Mouse (Mus musculus): Measurements from ENCODE around the gene Cbarp. TPM values are rescaled to one million over a fixed set of nuclear protein-coding genes. Genes with fewer than 3 reads are reported as not detected.

Gene Cbarp
- polyA plus RNA-seq, 1 experiment from 2014 or later: 6.4 TPM

DNA sequence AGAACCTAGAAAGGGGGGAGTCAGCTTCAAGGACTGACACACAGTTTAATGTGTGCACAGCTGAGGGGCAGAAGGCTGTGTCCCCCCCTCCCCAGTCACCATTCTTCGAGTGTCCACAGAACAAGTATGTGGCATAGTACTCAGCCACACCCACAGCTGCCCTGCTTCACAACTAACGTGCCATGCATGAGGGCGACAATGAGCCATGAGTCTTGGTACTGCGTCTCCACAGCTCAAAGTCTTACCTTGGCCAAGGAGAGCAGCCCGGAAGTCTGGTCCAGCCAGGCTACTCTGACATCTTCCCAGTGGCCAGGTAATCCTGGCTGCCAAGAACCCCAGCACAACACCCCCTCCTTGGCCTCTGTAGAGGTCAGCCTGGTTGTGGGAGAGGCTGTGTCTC lies 47.9 kb downstream of the Cbarp start:
- H3K9me3 ChIP-seq (ENCODE audit: low read length): no peaks in the 10 kb centered on the region
- H3K4me3 ChIP-seq (ENCODE audit: low read length): no peak overlapping the region
- peaks cover 26% of the 10 kb centered on the region for H3K4me1 ChIP-seq (ENCODE audit: insufficient read depth, low read length)
- H3K27me3 ChIP-seq (ENCODE audit: insufficient read depth, low read length): no peaks in the 10 kb centered on the region
- H3K27ac ChIP-seq (ENCODE audit: low read length): no peak overlapping the region
- H3K4me2 ChIP-seq (replicated peaks; ENCODE audit: low read depth, low read length): no peak overlapping the region
- no peak overlapping the region for H3K9ac ChIP-seq (replicated peaks; ENCODE audit: low read length)
- H3K36me3 ChIP-seq (ENCODE audit: insufficient read depth, low read length): no peaks in the 10 kb centered on the region
- WGBS: 81% methylated on average over 5 of the region's 5 CpGs
- ATAC-seq (ENCODE audit: low FRiP score, low TSS enrichment): no peak

DNA sequence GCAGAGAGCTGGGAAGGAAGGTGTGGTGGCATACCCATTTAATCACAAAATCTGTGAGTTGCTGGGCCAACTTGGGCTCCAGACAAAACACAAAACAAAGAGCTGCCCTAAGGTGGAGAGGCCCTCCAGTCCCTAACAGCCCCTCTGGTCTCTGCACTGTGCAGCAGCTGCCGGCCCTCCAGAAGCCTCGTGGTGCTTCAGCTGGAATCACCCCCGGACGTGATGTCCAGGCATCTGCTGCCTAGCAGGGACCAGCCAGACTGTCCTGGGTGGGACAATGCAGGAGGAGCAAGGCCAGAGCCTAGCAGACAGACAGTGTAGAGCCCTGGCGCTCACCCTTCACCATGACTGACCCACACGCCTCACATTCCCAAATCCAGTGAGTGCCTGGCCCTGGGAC lies 49.1 kb downstream of the Cbarp start:
- Histone ChIP-seq H3K9me3 (ENCODE audit: low read length) (no peaks in the 10 kb centered on the region), H3K4me3 (ENCODE audit: low read length) (no peak overlapping the region), H3K36me3 (ENCODE audit: insufficient read depth, low read length) (no peaks in the 10 kb centered on the region), H3K27me3 (ENCODE audit: insufficient read depth, low read length) (no peaks in the 10 kb centered on the region), H3K27ac (ENCODE audit: low read length) (no peak overlapping the region), H3K4me1 (ENCODE audit: insufficient read depth, low read length) (peaks cover 23% of the 10 kb centered on the region), H3K9ac (replicated peaks; ENCODE audit: low read length) (no peak overlapping the region; the same call in 1 of the 2 replicates), H3K4me2 (replicated peaks; ENCODE audit: low read depth, low read length) (no peak overlapping the region)
- ATAC-seq (ENCODE audit: low FRiP score, low TSS enrichment): no peak
- WGBS: 83% methylated on average over 6 of the region's 6 CpGs

GRCm38 (mm10) chr10:80089146-80089545 lies 51.5 kb downstream of the Cbarp start:
- no peak overlapping the region for H3K4me3 ChIP-seq (ENCODE audit: low read length)
- no peak overlapping the region for H3K27ac ChIP-seq (ENCODE audit: low read length)
- no peaks in the 10 kb centered on the region for H3K27me3 ChIP-seq (ENCODE audit: insufficient read depth, low read length)
- no peak for ATAC-seq (ENCODE audit: low FRiP score, low TSS enrichment)
- H3K36me3 ChIP-seq (ENCODE audit: insufficient read depth, low read length): no peaks in the 10 kb centered on the region
- WGBS: 33% methylated on average over 4 of the region's 4 CpGs
- no peak overlapping the region for H3K4me2 ChIP-seq (replicated peaks; ENCODE audit: low read depth, low read length)
- H3K9ac ChIP-seq (replicated peaks; ENCODE audit: low read length): no peak overlapping the region; the same call in 1 of the 2 replicates
- H3K4me1 ChIP-seq (ENCODE audit: insufficient read depth, low read length): peaks cover 21% of the 10 kb centered on the region
- H3K9me3 ChIP-seq (ENCODE audit: low read length): no peaks in the 10 kb centered on the region

- H3K36me3 ChIP-seq (ENCODE audit: insufficient read depth, low read length): peaks cover 14% of the 10 kb centered on the region
- no peaks in the 10 kb centered on the region for H3K9me3 ChIP-seq (ENCODE audit: low read length)
- H3K27ac ChIP-seq (ENCODE audit: low read length): no peak overlapping the region
- 87% methylated on average over 8 of the region's 8 CpGs for WGBS
- H3K4me3 ChIP-seq (ENCODE audit: low read length): no peak overlapping the region
- H3K4me2 ChIP-seq (replicated peaks; ENCODE audit: low read depth, low read length): no peak overlapping the region
- H3K9ac ChIP-seq (replicated peaks; ENCODE audit: low read length): no peak overlapping the region
- H3K27me3 ChIP-seq (ENCODE audit: insufficient read depth, low read length): no peaks in the 10 kb centered on the region
- peaks cover 17% of the 10 kb centered on the region for H3K4me1 ChIP-seq (ENCODE audit: insufficient read depth, low read length)
- ATAC-seq (ENCODE audit: low FRiP score, low TSS enrichment): no peak
Observed at GRCm38 (mm10) chr10:80087483-80087882, 53.2 kb downstream of the Cbarp start.

DNA sequence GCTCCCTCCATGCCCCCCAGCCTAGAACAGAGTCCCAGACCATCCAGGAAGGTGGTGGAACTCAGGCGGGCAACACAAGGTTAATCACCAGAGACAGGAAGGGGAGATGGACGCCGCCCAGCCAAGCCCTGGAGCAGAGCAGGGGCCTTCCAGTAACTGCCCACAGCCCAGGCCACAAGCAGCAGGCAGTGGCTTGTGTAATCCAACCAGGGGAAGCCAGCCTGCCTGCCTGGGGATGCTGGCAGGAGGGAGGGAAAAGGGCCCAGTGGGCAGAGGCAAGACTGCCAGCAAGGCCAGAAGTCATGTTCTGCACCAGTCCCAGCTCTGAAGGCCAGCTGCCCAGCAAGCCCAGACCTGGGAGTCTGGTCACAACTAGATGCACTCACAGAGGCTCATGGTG lies 53.8 kb downstream of the Cbarp start:
- 65% methylated on average over 3 of the region's 3 CpGs for WGBS
- H3K4me3 ChIP-seq (ENCODE audit: low read length): no peak overlapping the region
- ATAC-seq (ENCODE audit: low FRiP score, low TSS enrichment): no peak
- no peaks in the 10 kb centered on the region for H3K9me3 ChIP-seq (ENCODE audit: low read length)
- H3K4me2 ChIP-seq (replicated peaks; ENCODE audit: low read depth, low read length): no peak overlapping the region
- H3K4me1 ChIP-seq (ENCODE audit: insufficient read depth, low read length): peaks cover 17% of the 10 kb centered on the region
- H3K36me3 ChIP-seq (ENCODE audit: insufficient read depth, low read length): peaks cover 20% of the 10 kb centered on the region
- no peaks in the 10 kb centered on the region for H3K27me3 ChIP-seq (ENCODE audit: insufficient read depth, low read length)
- peak overlapping the region; percentile 37; the same call in 1 of the 2 replicates for H3K9ac ChIP-seq (replicated peaks; ENCODE audit: low read length)
- H3K27ac ChIP-seq (ENCODE audit: low read length): no peak overlapping the region

GRCm38 (mm10) chr10:80084817-80085487 lies 55.7 kb downstream of the Cbarp start:
- H3K4me2 ChIP-seq (replicated peaks; ENCODE audit: low read depth, low read length): no peak overlapping the region
- ATAC-seq (ENCODE audit: low FRiP score, low TSS enrichment): peak; percentile 58

DNA sequence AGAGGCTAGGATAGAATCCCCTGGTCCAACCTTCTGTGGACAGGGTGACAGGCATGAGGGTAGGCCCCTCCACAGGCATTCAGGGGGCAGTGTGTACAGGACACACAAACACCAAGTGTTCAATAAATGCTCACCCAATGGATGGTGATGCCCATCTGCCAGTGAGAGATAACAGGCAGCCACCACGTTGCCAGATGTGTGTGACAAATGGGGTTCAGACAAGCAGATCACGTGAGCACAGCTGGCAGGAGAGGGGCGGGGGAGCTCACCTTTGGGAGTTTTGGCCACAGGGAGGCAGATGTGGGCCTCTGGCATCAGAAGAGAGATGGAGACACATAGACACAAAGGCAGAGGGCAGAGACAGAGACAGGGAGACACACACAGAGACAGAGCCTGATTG lies 59.6 kb downstream of the Cbarp start:
- ATAC-seq (ENCODE audit: low FRiP score, low TSS enrichment): no peak
- no peak overlapping the region for H3K27ac ChIP-seq (ENCODE audit: low read length)
- no peak overlapping the region for H3K4me3 ChIP-seq (ENCODE audit: low read length)
- no peak overlapping the region for H3K9ac ChIP-seq (replicated peaks; ENCODE audit: low read length)
- H3K4me2 ChIP-seq (replicated peaks; ENCODE audit: low read depth, low read length): no peak overlapping the region
- peaks cover 12% of the 10 kb centered on the region for H3K4me1 ChIP-seq (ENCODE audit: insufficient read depth, low read length)
- H3K27me3 ChIP-seq (ENCODE audit: insufficient read depth, low read length): no peaks in the 10 kb centered on the region
- 72% methylated on average over 3 of the region's 3 CpGs for WGBS
- H3K36me3 ChIP-seq (ENCODE audit: insufficient read depth, low read length): peaks cover 31% of the 10 kb centered on the region
- no peaks in the 10 kb centered on the region for H3K9me3 ChIP-seq (ENCODE audit: low read length)

More at GRCm38 (mm10) chr10:80084817-80085487, 55.7 kb downstream of the Cbarp start:
- no peaks in the 10 kb centered on the region for H3K27me3 ChIP-seq (ENCODE audit: insufficient read depth, low read length)
- H3K4me3 ChIP-seq (ENCODE audit: low read length): no peak overlapping the region
- H3K36me3 ChIP-seq (ENCODE audit: insufficient read depth, low read length): peaks cover 31% of the 10 kb centered on the region
- no peaks in the 10 kb centered on the region for H3K9me3 ChIP-seq (ENCODE audit: low read length)
- H3K9ac ChIP-seq (replicated peaks; ENCODE audit: low read length): no peak overlapping the region
- H3K4me1 ChIP-seq (ENCODE audit: insufficient read depth, low read length): peaks cover 17% of the 10 kb centered on the region
- WGBS: 49% methylated on average over 9 of the region's 9 CpGs
- peak overlapping the region; percentile 57; the same call in 1 of the 2 replicates for H3K27ac ChIP-seq (ENCODE audit: low read length)

Other genes with a start within 250 kb of the Cbarp start
- gene Cfd, start 250.0 kb downstream of the Cbarp start, polyA plus RNA-seq (2015; fragmentation: Nextera tagmentation; extraction: Ambion mirVana): not detected in 2 replicates
- gene Med16, start 231.9 kb downstream of the Cbarp start, polyA plus RNA-seq (2015; fragmentation: Nextera tagmentation; extraction: Ambion mirVana): 71.0 and 72.4 TPM in 2 replicates
- gene Gm26602, start 230.0 kb downstream of the Cbarp start, polyA plus RNA-seq (2015; fragmentation: Nextera tagmentation; extraction: Ambion mirVana): 9.2 TPM in 1 of 2 replicates, not detected in the other
- 1.5 and 2.1 TPM in 2 replicates for gene Kiss1r, start 223.9 kb downstream of the Cbarp start, polyA plus RNA-seq (2015; fragmentation: Nextera tagmentation; extraction: Ambion mirVana)
- gene R3hdm4, start 219.6 kb downstream of the Cbarp start, polyA plus RNA-seq (2015; fragmentation: Nextera tagmentation; extraction: Ambion mirVana): 169 and 170 TPM in 2 replicates
- gene Arid3a, start 213.8 kb downstream of the Cbarp start, polyA plus RNA-seq (2015; fragmentation: Nextera tagmentation; extraction: Ambion mirVana): 5.5 and 9.2 TPM in 2 replicates
- gene Wdr18, start 180.7 kb downstream of the Cbarp start, polyA plus RNA-seq (2015; fragmentation: Nextera tagmentation; extraction: Ambion mirVana): 101 and 113 TPM in 2 replicates
- 0.54 and 0.71 TPM in 2 replicates for gene Grin3b, start 170.1 kb downstream of the Cbarp start, polyA plus RNA-seq (2015; fragmentation: Nextera tagmentation; extraction: Ambion mirVana)
- gene Tmem259, start 156.5 kb downstream of the Cbarp start, polyA plus RNA-seq (2015; fragmentation: Nextera tagmentation; extraction: Ambion mirVana): 10.8 and 11.2 TPM in 2 replicates
- gene Cnn2, start 152.3 kb downstream of the Cbarp start, polyA plus RNA-seq (2015; fragmentation: Nextera tagmentation; extraction: Ambion mirVana): 309 and 332 TPM in 2 replicates
- gene Abca7, start 144.3 kb downstream of the Cbarp start, polyA plus RNA-seq (2015; fragmentation: Nextera tagmentation; extraction: Ambion mirVana): 4.2 and 4.4 TPM in 2 replicates
- 10.5 and 11.3 TPM in 2 replicates for gene Arhgap45, start 124.2 kb downstream of the Cbarp start, polyA plus RNA-seq (2015; fragmentation: Nextera tagmentation; extraction: Ambion mirVana)
- gene Polr2e, start 101.0 kb downstream of the Cbarp start, polyA plus RNA-seq (2015; fragmentation: Nextera tagmentation; extraction: Ambion mirVana): 242 and 248 TPM in 2 replicates
- 617 and 706 TPM in 2 replicates for gene Gpx4, start 93.7 kb downstream of the Cbarp start, polyA plus RNA-seq (2015; fragmentation: Nextera tagmentation; extraction: Ambion mirVana)
- gene Sbno2, start 35.3 kb downstream of the Cbarp start, polyA plus RNA-seq (2015; fragmentation: Nextera tagmentation; extraction: Ambion mirVana): 16.1 and 17.6 TPM in 2 replicates
- gene Stk11, start 25.0 kb downstream of the Cbarp start, polyA plus RNA-seq (2015; fragmentation: Nextera tagmentation; extraction: Ambion mirVana): 18.2 and 20.2 TPM in 2 replicates
- 676 and 688 TPM in 2 replicates for gene Atp5d, start 2.2 kb downstream of the Cbarp start, polyA plus RNA-seq (2015; fragmentation: Nextera tagmentation; extraction: Ambion mirVana)
- gene Midn, start 7.4 kb upstream of the Cbarp start, polyA plus RNA-seq (2015; fragmentation: Nextera tagmentation; extraction: Ambion mirVana): 15.9 and 16.8 TPM in 2 replicates
- 96.2 and 101 TPM in 2 replicates for gene Cirbp, start 25.1 kb upstream of the Cbarp start, polyA plus RNA-seq (2015; fragmentation: Nextera tagmentation; extraction: Ambion mirVana)
- gene 1600002K03Rik, start 32.1 kb upstream of the Cbarp start, polyA plus RNA-seq (2015; fragmentation: Nextera tagmentation; extraction: Ambion mirVana): 15.2 and 15.3 TPM in 2 replicates
- gene Efna2, start 38.6 kb upstream of the Cbarp start, polyA plus RNA-seq (2015; fragmentation: Nextera tagmentation; extraction: Ambion mirVana): 11.0 and 11.8 TPM in 2 replicates
- 72.2 and 74.6 TPM in 2 replicates for gene Mum1, start 85.6 kb upstream of the Cbarp start, polyA plus RNA-seq (2015; fragmentation: Nextera tagmentation; extraction: Ambion mirVana)
- 398 and 444 TPM in 2 replicates for gene Ndufs7, start 108.3 kb upstream of the Cbarp start, polyA plus RNA-seq (2015; fragmentation: Nextera tagmentation; extraction: Ambion mirVana)
- 38.1 and 38.3 TPM in 2 replicates for gene Gamt, start 120.2 kb upstream of the Cbarp start, polyA plus RNA-seq (2015; fragmentation: Nextera tagmentation; extraction: Ambion mirVana)
- gene Dazap1, start 120.7 kb upstream of the Cbarp start, polyA plus RNA-seq (2015; fragmentation: Nextera tagmentation; extraction: Ambion mirVana): 52.7 and 55.4 TPM in 2 replicates
- gene Rps15, start 151.6 kb upstream of the Cbarp start, polyA plus RNA-seq (2015; fragmentation: Nextera tagmentation; extraction: Ambion mirVana): 899 and 901 TPM in 2 replicates
- 1.6 and 1.9 TPM in 2 replicates for gene Apc2, start 155.1 kb upstream of the Cbarp start, polyA plus RNA-seq (2015; fragmentation: Nextera tagmentation; extraction: Ambion mirVana)
- gene 2310011J03Rik, start 179.7 kb upstream of the Cbarp start, polyA plus RNA-seq (2015; fragmentation: Nextera tagmentation; extraction: Ambion mirVana): 52.9 and 54.8 TPM in 2 replicates
- gene Pcsk4, start 188.7 kb upstream of the Cbarp start, polyA plus RNA-seq (2015; fragmentation: Nextera tagmentation; extraction: Ambion mirVana): 8.6 and 8.8 TPM in 2 replicates
- 11.0 and 11.5 TPM in 2 replicates for gene Reep6, start 189.1 kb upstream of the Cbarp start, polyA plus RNA-seq (2015; fragmentation: Nextera tagmentation; extraction: Ambion mirVana)
- gene Adamtsl5, start 207.6 kb upstream of the Cbarp start, polyA plus RNA-seq (2015; fragmentation: Nextera tagmentation; extraction: Ambion mirVana): 4.8 and 5.4 TPM in 2 replicates
- 0.97 and 1.2 TPM in 2 replicates for gene Plk5, start 215.6 kb upstream of the Cbarp start, polyA plus RNA-seq (2015; fragmentation: Nextera tagmentation; extraction: Ambion mirVana)
- 3.8 and 5.1 TPM in 2 replicates for gene Mex3d, start 246.8 kb upstream of the Cbarp start, polyA plus RNA-seq (2015; fragmentation: Nextera tagmentation; extraction: Ambion mirVana)

All from kidney, embryonic 16.5 days (tissue).